Mouse (Mus musculus): Measurements from ENCODE around the gene Aimp2.

The Aimp2 gene

GRCm38 (mm10) chr5:143902111-143902510 lies 7.5 kb downstream of the Aimp2 start:
- in situ Hi-C loops (cut with MboI) = no loop called here

- in situ Hi-C loops (cut with MboI) = no loop called here
Measured at GRCm38 (mm10) chr5:143897635-143898330, 11.9 kb downstream of the Aimp2 start, which contains the start of gene Ankrd61. TSS of gene Ankrd61 (minus strand) at chr5:143897685.

GRCm38 (mm10) chr5:143893396-143893795 lies 16.3 kb downstream of the Aimp2 start:
- in situ Hi-C loops (cut with MboI) = no loop called here

- in situ Hi-C loops (cut with MboI) = no loop called here
Measured at GRCm38 (mm10) chr5:143892255-143892886, 17.3 kb downstream of the Aimp2 start.

DNA sequence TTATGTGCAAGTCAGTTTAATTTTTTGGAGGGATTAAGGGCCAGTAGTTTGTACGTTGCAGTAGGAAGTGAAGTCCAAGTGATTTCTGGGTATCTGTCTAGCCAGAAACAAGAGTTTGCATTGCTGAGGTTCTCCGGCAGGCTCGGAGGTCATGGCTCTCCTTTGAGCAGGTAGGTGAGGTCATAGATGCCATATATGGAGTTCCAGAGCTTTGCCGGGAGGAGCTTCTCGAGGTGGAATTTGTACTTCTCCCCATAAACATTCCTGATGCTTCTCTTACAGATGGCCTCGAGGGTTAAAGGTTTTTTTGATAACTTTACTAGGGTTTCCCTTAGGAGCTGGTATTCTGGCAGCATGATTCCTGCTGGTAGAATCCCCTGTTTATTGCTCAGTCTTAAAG lies 18.9 kb downstream of the Aimp2 start:
- in situ Hi-C loops (cut with MboI) = no loop called here

DNA sequence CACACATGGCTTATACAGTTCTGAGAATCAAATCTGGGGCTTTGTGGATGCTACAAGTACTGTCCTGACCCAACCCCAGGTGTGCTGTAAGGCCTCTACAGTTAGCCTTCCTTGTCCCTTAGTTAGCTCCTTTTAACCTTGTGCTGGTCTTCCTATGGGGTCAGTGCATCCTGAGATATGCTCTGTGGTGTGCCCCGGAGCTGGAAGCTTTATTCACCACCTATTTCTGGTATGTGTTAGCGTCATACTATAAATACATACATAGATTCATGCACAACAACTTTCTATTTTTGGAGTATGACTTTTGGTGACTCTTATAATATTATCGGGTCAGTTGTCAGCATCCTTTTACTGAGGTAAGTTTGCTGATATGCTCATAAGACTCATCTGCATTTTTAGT lies 24.4 kb downstream of the Aimp2 start:
- in situ Hi-C loops (cut with MboI) = no loop called here

DNA sequence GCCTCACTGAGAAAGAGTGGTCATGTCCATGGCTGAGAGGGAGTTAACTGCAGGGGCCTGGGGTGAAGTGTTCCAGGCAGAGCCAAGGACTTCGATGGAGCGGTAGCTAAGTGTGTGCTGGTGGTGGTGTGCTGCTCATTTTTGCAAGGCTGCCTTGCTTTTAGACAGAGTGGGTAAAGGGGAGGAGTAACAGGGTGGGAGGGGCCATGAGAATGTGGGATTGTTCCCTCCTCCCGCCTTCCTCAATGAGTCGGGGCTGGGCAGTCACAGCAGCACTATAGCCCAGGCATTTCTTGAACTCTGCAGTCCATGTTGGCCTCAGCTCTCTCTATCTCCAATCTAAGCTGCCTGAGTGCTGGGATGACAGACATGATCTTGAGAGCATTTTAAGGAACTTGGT lies 35.1 kb downstream of the Aimp2 start:
- in situ Hi-C loops (cut with MboI) = no loop called here

DNA sequence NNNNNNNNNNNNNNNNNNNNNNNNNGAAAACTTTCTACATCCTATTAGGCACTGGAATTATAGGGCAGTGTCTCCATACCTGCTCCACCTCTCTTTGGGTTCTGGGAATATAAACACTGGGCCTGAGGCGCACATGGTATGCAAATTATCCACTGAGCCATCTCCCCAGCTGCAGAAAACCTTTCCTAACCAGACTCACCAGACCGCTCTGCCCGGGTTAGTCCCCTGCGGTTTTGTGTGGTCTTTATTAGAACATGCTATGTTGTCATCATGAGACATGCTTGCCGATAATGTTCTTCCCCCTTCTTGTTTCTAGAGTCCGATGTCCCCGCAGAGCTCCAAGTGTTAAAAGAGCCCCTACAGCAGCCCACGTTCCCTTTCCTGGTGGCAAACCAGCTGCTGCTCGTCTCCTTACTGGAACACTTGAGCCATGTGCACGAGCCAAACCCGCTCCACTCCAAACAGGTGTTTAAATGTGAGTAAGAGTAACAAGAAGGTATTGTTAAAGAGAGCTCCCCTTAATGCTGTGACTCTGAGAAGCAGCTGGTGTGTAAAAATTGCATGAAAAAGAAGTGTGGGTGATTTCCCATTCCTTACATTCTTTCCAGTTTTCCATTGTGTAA lies 38.0 kb downstream of the Aimp2 start:
- in situ Hi-C loops (cut with MboI) = no loop called here
